Mouse (Mus musculus) spleen, postnatal 36 days (tissue): ENCODE measurements around the gene Adcyap1r1.

ENCODE experiments used
- DNase-seq, 2 experiments: peaks; one replicate each; pipeline ENCODE4 v3.0.0; 2022; ENCODE audit warnings: low spot score in 2 of 2, mixed read lengths in 1 of 2

The Adcyap1r1 gene

GRCm38 (mm10) chr6:55451771-55452371 lies at the start of gene Adcyap1r1:
Gene Adcyap1r1 (plus strand): TSS chr6:55451978.
- no peak for DNase-seq

GRCm38 (mm10) chr6:55402041-55402776 lies 49.6 kb upstream of the Adcyap1r1 start:
- no peak for DNase-seq

- no peak for DNase-seq
Measured at GRCm38 (mm10) chr6:55403411-55404309, 48.1 kb upstream of the Adcyap1r1 start.

- no peak for DNase-seq
Measured at GRCm38 (mm10) chr6:55404421-55404990, 47.3 kb upstream of the Adcyap1r1 start.

- DNase-seq: no peak
Measured at GRCm38 (mm10) chr6:55407345-55407744, 44.4 kb upstream of the Adcyap1r1 start.

- no peak for DNase-seq
Measured at GRCm38 (mm10) chr6:55410119-55410775, 41.5 kb upstream of the Adcyap1r1 start.

GRCm38 (mm10) chr6:55410977-55411376 lies 40.8 kb upstream of the Adcyap1r1 start:
- DNase-seq: no peak

GRCm38 (mm10) chr6:55416202-55416601 lies 35.6 kb upstream of the Adcyap1r1 start:
- DNase-seq: no peak

- no peak for DNase-seq
Measured at GRCm38 (mm10) chr6:55418746-55419410, 32.9 kb upstream of the Adcyap1r1 start.

- no peak for DNase-seq
Measured at GRCm38 (mm10) chr6:55420411-55420810, 31.4 kb upstream of the Adcyap1r1 start.

GRCm38 (mm10) chr6:55420869-55421361 lies 30.9 kb upstream of the Adcyap1r1 start:
- no peak for DNase-seq

GRCm38 (mm10) chr6:55432121-55432520 lies 19.7 kb upstream of the Adcyap1r1 start:
- no peak for DNase-seq

GRCm38 (mm10) chr6:55434360-55434759 lies 17.4 kb upstream of the Adcyap1r1 start:
- DNase-seq: no peak

GRCm38 (mm10) chr6:55435266-55436159 lies 16.3 kb upstream of the Adcyap1r1 start:
- DNase-seq: no peak

GRCm38 (mm10) chr6:55437919-55438318 lies 13.9 kb upstream of the Adcyap1r1 start:
- no peak for DNase-seq

GRCm38 (mm10) chr6:55438837-55439236 lies 12.9 kb upstream of the Adcyap1r1 start:
- no peak for DNase-seq

- no peak for DNase-seq
Measured at GRCm38 (mm10) chr6:55443927-55444688, 7.7 kb upstream of the Adcyap1r1 start.

- DNase-seq: no peak
Measured at GRCm38 (mm10) chr6:55444721-55445120, 7.1 kb upstream of the Adcyap1r1 start.

- no peak for DNase-seq
Measured at GRCm38 (mm10) chr6:55448199-55448598, 3.6 kb upstream of the Adcyap1r1 start.
